Comparison of ENCODE assay signal across 22 mouse cellular contexts in the genomic region with DNA sequence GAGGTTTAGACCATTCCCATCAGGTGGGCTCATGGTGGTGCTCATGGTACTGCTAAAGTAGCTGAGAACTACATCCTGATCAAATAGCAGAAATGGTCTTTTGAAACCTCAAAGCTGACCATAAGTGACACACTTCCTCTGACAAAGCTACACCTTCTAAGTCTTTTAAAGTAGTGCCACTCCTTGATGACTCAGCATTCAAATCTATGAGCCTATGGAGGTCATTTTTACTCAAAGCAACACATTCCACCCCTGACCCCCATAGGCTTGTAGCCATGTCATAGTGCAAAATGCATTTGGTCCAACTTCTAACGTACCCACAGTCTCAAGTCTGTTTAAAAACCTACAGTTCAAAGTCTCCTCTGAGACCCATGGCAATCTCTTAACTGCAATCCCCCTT. TPM values are rescaled to one million over a fixed set of nuclear protein-coding genes. Genes with fewer than 3 reads are reported as not detected.
"Had no signal": no experiment of that assay in that cellular context is flagged by ENCODE, and none has a peak within 500 bp of the region (broad histone marks: within the 10 kb centered on the region; RNA-seq: fewer than 3 reads in every experiment).

No protein-coding gene starts in this region.

- H3K4me2 ChIP-seq: liver, embryonic 15.5 days; lung, embryonic 14.5 days; midbrain, embryonic 11.5 days; midbrain, embryonic 13.5 days; midbrain, embryonic 15.5 days; neural tube, embryonic 12.5 days had no signal

- ATAC-seq: midbrain, embryonic 13.5 days; midbrain, embryonic 15.5 days had no signal

- H3K4me1 ChIP-seq: liver, embryonic 15.5 days; midbrain, embryonic 13.5 days; midbrain, embryonic 15.5 days; neural tube, embryonic 12.5 days had no signal

- H3K27ac ChIP-seq: liver, embryonic 15.5 days; midbrain, embryonic 13.5 days; midbrain, embryonic 15.5 days; neural tube, embryonic 12.5 days had no signal

- DNase-seq: lung, adult 18-20 months; lung, embryonic 14.5 days; lung, postnatal 10 days; lung, postnatal 4 days; right cerebral cortex, postnatal 14 days; spleen, adult 18-20 months; thymus, adult 18-20 months; thymus, postnatal 25 days; thymus, postnatal 4 days had no signal

- H3K4me3 ChIP-seq: liver, embryonic 15.5 days; megakaryocyte, embryonic 14.5 days; midbrain, embryonic 13.5 days; midbrain, embryonic 15.5 days; neural tube, embryonic 12.5 days had no signal

- H3K9me3 ChIP-seq: liver, embryonic 15.5 days; midbrain, embryonic 13.5 days; midbrain, embryonic 15.5 days; neural tube, embryonic 12.5 days had no signal

- H3K36me3 ChIP-seq: liver, embryonic 15.5 days; midbrain, embryonic 13.5 days; midbrain, embryonic 15.5 days; neural tube, embryonic 12.5 days had no signal

- H3K9ac ChIP-seq: liver, embryonic 15.5 days; lung, embryonic 14.5 days; midbrain, embryonic 13.5 days; midbrain, embryonic 15.5 days; neural tube, embryonic 12.5 days had no signal

- H3K27me3 ChIP-seq: liver, embryonic 15.5 days; midbrain, embryonic 13.5 days; midbrain, embryonic 15.5 days; neural tube, embryonic 12.5 days had no signal

RNA-seq across cellular contexts. Expression of gene Cct8l1, which starts 35.0 kb away (rescaled TPM):
- total RNA-seq: midbrain, postnatal 0 days; monocyte, adult 5-6 weeks; neutrophil, adult 5-6 weeks had no signal
- polyA plus RNA-seq: lung, embryonic 14.5 days; lung, embryonic 16.5 days; midbrain, embryonic 11.5 days; midbrain, embryonic 15.5 days; midbrain, postnatal 0 days; neural tube, embryonic 14.5 days; small intestine, adult 2 months; stomach, embryonic 14.5 days had no signal
